Mouse (Mus musculus): ENCODE results near the gene Gm39566. TPM values are rescaled to one million over a fixed set of nuclear protein-coding genes. Genes with fewer than 3 reads are reported as not detected.
"Not testable (repeated sequence)": the region's sequence is repeated elsewhere in the genome, so short reads cannot be mapped to it uniquely, and the experiment has no call there.

The Gm39566 gene
- not detected in 2 replicates for polyA plus RNA-seq (2016; fragmentation: Nextera tagmentation; extraction: Ambion mirVana)

DNA sequence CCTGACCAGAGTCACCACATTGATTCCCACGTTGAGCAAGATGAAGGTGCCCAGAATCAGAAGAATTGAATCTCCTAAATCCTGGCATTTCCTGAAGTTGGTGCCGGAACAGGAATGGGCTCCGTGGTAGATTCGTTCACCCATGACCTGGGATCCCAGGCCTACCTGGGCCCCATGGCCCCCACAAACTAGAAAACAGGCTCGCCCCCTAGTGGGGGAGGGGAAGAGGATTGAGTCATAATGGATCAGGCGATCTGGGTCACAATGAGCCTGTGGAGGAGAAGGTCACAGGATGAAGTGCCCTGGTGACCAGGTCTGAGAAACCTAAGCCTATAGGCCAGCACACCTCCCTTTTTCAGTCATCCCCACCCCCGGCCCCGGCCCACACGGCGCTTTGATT lies at the start of gene Gm39566:
Gene Gm39566, minus strand, starts transcription at position 144 of the 400 bp plus-strand sequence.
- Histone ChIP-seq H3K27ac (no peak within 1 kb of the TSS), H3K4me3 (no peak within 1 kb of the TSS), H3K4me1 (no peaks in the 10 kb centered on the region), H3K9me3 (peaks cover 19% of the 10 kb centered on the region), H3K27me3 (ENCODE audit: poor library complexity, severe bottlenecking) (no peaks in the 10 kb centered on the region), H3K36me3 (replicated peaks) (no peaks in the 10 kb centered on the region)
- DNase-seq (ENCODE audit: extremely low spot score, low spot score) = no peak
- 65% methylated on average over 10 of the region's 10 CpGs for WGBS

GRCm38 (mm10) chr11:69864138-69864860 lies 49.2 kb upstream of the Gm39566 start:
- peaks cover 3% of the 10 kb centered on the region; the same call in 1 of the 2 replicates for H3K4me1 ChIP-seq
- WGBS = 65% methylated on average over 8 of the region's 8 CpGs
- peak overlapping the region; percentile 3; the same call in 1 of the 2 replicates for H3K27ac ChIP-seq

DNA sequence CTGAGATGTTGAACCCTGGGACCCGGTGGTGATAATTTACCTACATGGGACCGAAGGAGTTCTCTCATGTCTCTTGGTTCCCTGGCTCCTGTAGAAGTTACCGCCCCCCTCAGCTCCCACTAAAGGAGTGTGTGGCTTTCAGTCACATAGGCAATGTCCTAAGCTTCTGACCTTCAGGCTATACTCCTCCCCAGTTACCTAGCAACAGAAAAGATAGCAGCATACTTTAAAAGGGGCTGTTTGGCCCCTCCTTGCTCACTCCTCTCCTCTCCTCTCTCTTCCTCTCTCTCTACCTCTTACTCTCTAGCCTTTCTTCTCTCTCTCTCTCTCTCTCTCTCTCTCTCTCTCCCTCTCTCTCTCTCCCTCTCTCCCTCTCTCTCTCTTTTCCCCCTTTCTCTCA lies 48.6 kb upstream of the Gm39566 start:
- DNase-seq (ENCODE audit: extremely low spot score, low spot score); H3K27ac ChIP-seq; H3K9me3 ChIP-seq; H3K4me1 ChIP-seq; H3K36me3 ChIP-seq (replicated peaks); H3K4me3 ChIP-seq: not testable (repeated sequence)
- peaks cover 17% of the 10 kb centered on the region for H3K27me3 ChIP-seq (ENCODE audit: poor library complexity, severe bottlenecking)
- 85% methylated on average over 3 of the region's 3 CpGs for WGBS

More at GRCm38 (mm10) chr11:69864138-69864860, 49.2 kb upstream of the Gm39566 start:
- Histone ChIP-seq H3K4me3 (no peak overlapping the region), H3K9me3 (no peaks in the 10 kb centered on the region), H3K27me3 (ENCODE audit: poor library complexity, severe bottlenecking) (peaks cover 11% of the 10 kb centered on the region), H3K36me3 (replicated peaks) (no peaks in the 10 kb centered on the region)
- DNase-seq (ENCODE audit: extremely low spot score, low spot score) = no peak

DNA sequence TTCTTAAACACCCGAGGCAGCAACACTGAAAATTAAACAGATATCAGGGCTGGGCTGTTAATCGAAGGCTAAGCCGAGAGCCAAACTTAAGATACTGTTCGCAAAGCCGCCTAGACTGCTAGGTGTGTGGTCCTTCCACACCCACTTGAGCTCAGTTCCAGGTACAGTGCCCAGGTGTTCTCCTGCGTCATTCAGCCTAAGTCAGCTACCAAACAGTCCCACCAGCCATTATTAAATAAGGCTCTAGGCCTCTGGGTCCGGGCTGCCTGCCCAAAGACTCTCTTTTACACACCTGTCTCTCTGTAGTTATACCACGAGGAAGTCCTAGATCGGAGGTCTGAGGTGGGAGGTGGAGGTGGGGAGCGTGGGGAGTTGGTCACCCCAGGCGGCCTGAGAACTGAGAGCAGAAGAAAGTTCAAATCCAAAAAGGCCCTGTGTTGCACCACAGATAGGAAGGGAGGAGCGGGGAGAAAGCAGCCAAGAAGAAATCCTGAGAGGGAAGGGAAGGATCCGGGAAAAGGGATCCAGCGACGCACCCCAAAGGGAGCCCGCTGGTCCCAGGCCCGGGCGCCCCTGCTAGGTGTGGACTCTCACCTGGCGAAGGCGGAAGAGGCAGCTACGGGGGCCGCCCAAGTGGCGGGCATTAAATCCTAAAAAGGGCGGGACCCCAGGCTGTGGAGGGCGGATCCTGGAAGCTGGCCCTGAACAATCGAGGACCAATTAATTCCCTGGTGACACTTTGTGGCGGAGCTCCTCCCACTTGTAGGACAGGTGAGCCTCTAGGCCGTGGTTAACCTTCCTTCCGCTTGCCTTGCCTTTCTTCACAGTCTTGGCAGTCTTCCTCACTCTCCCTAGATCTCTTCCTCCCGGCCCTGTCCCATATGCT lies 43.3 kb upstream of the Gm39566 start, which contains the start of gene Tnk1:
Gene Tnk1, minus strand, starts transcription at position 618 of the 886 bp plus-strand sequence.
- Histone ChIP-seq H3K4me3 (peak within 1 kb of the TSS; percentile 33), H3K27me3 (ENCODE audit: poor library complexity, severe bottlenecking) (peaks cover 50% of the 10 kb centered on the region), H3K9me3 (no peaks in the 10 kb centered on the region), H3K4me1 (peaks cover 26% of the 10 kb centered on the region), H3K27ac (peak within 1 kb of the TSS; percentile 35; the same call in 1 of the 2 replicates), H3K36me3 (replicated peaks) (no peaks in the 10 kb centered on the region)
- no peak for DNase-seq (ENCODE audit: extremely low spot score, low spot score)
- 17% methylated on average over 30 of the region's 30 CpGs for WGBS

DNA sequence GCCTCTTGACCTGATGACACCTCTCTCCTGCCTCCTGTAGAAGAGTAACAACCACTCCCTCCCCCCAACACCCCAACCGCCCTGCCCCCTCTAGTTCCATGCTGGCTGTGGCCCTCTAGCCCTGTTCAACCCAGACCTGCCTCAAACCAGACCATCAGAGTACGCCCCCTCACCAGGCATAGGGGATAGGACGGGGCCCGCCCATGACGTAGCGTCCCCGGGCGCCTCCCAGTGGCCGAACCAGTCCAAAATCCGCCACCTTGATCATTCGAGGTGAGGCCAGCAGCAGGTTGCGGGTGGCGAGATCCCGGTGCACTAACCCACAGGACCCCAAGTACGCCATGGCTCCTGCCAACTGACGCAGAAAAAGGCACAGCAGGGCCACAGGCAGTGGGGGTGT lies 40.2 kb upstream of the Gm39566 start:
- Histone ChIP-seq H3K27me3 (ENCODE audit: poor library complexity, severe bottlenecking) (peaks cover 49% of the 10 kb centered on the region), H3K9me3 (no peaks in the 10 kb centered on the region), H3K36me3 (replicated peaks) (peaks cover 26% of the 10 kb centered on the region), H3K4me3 (peak overlapping the region; percentile 23), H3K27ac (peak overlapping the region; percentile 72), H3K4me1 (peaks cover 37% of the 10 kb centered on the region)
- peak; percentile 66 for DNase-seq (ENCODE audit: extremely low spot score, low spot score)
- 21% methylated on average over 16 of the region's 16 CpGs for WGBS

DNA sequence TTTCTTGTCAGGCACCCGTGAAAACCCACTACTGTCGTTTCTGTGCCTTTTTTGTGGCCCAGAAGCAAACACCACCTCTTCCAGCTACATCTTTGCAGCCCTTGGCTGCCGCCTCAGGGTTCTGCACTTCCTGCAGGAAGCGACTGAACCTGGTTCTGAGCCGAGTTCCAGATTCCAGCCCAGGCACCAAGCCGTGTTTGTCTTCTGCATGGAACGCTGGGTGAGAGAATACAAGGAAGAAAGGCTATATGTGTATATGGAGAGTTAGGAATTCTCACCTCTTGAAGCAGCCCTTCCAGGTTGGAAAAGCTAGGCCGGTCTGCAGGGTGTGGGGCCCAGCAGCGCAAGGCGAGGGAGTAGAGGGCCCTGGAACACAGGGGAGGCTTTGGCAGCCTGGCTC lies 39.6 kb upstream of the Gm39566 start:
- Histone ChIP-seq H3K4me3 (peak overlapping the region; percentile 23; the same call in 1 of the 2 replicates), H3K9me3 (no peaks in the 10 kb centered on the region), H3K4me1 (peaks cover 39% of the 10 kb centered on the region), H3K27ac (peak overlapping the region; percentile 72), H3K27me3 (ENCODE audit: poor library complexity, severe bottlenecking) (peaks cover 43% of the 10 kb centered on the region), H3K36me3 (replicated peaks) (peaks cover 33% of the 10 kb centered on the region)
- DNase-seq (ENCODE audit: extremely low spot score, low spot score) = no peak
- WGBS = 88% methylated on average over 10 of the region's 10 CpGs

DNA sequence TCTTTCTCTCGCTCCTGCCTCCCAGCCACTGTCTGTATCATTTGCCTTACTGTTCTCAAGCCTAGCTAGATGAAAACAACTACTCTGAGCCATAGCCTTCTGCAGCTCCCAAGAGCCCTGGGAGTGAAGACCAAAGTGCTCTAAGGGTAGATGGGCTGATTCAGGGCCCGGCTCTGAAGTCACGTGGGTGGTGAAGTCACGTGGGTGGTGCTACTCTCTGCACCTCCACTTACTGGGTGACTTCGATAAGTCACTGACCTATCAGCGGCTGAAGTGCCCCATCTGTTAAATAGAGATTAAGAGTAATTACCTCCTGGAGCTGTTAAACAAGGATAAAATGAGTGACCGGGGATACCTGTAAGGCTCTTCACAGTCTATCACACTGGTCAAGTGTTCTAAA lies 38.9 kb upstream of the Gm39566 start:
- peaks cover 40% of the 10 kb centered on the region for H3K36me3 ChIP-seq (replicated peaks)
- peak overlapping the region; percentile 56 for H3K27ac ChIP-seq
- DNase-seq (ENCODE audit: extremely low spot score, low spot score) = no peak
- peaks cover 36% of the 10 kb centered on the region for H3K27me3 ChIP-seq (ENCODE audit: poor library complexity, severe bottlenecking)
- 80% methylated on average over 7 of the region's 7 CpGs for WGBS
- no peaks in the 10 kb centered on the region for H3K9me3 ChIP-seq
- no peak overlapping the region for H3K4me3 ChIP-seq
- H3K4me1 ChIP-seq = peaks cover 39% of the 10 kb centered on the region

GRCm38 (mm10) chr11:69850754-69851153 lies 35.7 kb upstream of the Gm39566 start:
- no peak overlapping the region for H3K27ac ChIP-seq
- no peak overlapping the region for H3K4me3 ChIP-seq
- H3K36me3 ChIP-seq (replicated peaks) = peaks cover 55% of the 10 kb centered on the region
- H3K4me1 ChIP-seq = peaks cover 57% of the 10 kb centered on the region
- peaks cover 3% of the 10 kb centered on the region; the same call in 1 of the 2 replicates for H3K27me3 ChIP-seq (ENCODE audit: poor library complexity, severe bottlenecking)
- 83% methylated on average over 8 of the region's 8 CpGs for WGBS
- no peak for DNase-seq (ENCODE audit: extremely low spot score, low spot score)
- H3K9me3 ChIP-seq = no peaks in the 10 kb centered on the region

DNA sequence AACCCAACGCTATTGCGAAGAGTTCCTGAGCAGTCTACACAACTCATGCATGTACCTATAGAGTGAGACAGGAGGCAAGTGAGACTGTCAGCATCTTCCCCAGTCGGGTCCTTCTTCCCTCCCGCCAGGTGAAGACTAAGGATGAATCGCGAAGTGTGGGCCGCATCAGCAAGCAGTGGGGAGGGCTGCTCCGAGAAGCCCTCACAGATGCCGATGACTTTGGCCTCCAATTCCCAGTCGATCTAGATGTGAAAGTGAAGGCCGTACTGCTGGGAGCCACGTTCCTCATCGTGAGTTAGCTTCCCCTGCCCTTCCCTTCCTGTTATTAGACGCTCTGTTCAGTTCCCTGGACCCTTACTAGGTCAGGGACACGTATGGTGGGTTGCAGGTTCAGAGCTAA lies 34.8 kb upstream of the Gm39566 start:
- 92% methylated on average over 15 of the region's 15 CpGs for WGBS
- H3K36me3 ChIP-seq (replicated peaks) = peaks cover 55% of the 10 kb centered on the region
- DNase-seq (ENCODE audit: extremely low spot score, low spot score) = no peak
- H3K4me3 ChIP-seq = no peak overlapping the region
- no peak overlapping the region for H3K27ac ChIP-seq
- H3K4me1 ChIP-seq = peaks cover 56% of the 10 kb centered on the region
- H3K27me3 ChIP-seq (ENCODE audit: poor library complexity, severe bottlenecking) = no peaks in the 10 kb centered on the region
- no peaks in the 10 kb centered on the region for H3K9me3 ChIP-seq

GRCm38 (mm10) chr11:69849128-69849527 lies 34.0 kb upstream of the Gm39566 start:
- WGBS = 88% methylated on average over 9 of the region's 9 CpGs
- H3K4me1 ChIP-seq = peaks cover 56% of the 10 kb centered on the region
- H3K27me3 ChIP-seq (ENCODE audit: poor library complexity, severe bottlenecking) = no peaks in the 10 kb centered on the region
- DNase-seq (ENCODE audit: extremely low spot score, low spot score) = no peak
- no peaks in the 10 kb centered on the region for H3K9me3 ChIP-seq
- no peak overlapping the region for H3K27ac ChIP-seq
- peaks cover 55% of the 10 kb centered on the region for H3K36me3 ChIP-seq (replicated peaks)
- no peak overlapping the region for H3K4me3 ChIP-seq

DNA sequence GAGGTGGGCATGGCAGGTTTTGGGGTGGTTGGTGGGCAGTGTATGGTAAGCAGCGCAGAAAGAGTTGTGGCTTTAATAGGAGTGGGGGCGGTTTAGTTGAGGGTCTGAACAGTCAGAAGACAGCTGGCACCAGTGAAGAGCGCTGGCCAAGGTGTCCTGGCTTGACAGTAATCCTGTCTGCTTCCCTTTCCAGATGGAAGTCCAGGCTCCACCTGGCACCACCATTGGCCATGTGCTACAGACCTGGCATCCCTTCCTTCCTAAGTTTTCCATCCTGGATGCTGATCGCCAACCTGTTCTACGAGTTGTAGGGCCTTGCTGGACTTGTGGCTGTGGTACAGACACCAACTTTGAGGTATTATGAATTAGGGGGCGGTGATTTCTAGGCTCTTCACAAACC lies 32.9 kb upstream of the Gm39566 start:
- Histone ChIP-seq H3K36me3 (replicated peaks) (peaks cover 55% of the 10 kb centered on the region), H3K9me3 (no peaks in the 10 kb centered on the region), H3K4me3 (peak overlapping the region; percentile 82; the same call in 1 of the 2 replicates), H3K4me1 (peaks cover 45% of the 10 kb centered on the region), H3K27me3 (ENCODE audit: poor library complexity, severe bottlenecking) (no peaks in the 10 kb centered on the region), H3K27ac (peak overlapping the region; percentile 97; the same call in 1 of the 2 replicates)
- no peak for DNase-seq (ENCODE audit: extremely low spot score, low spot score)
- 96% methylated on average over 6 of the region's 6 CpGs for WGBS

GRCm38 (mm10) chr11:69846738-69847688 lies 31.9 kb upstream of the Gm39566 start:
- Histone ChIP-seq H3K9me3 (no peaks in the 10 kb centered on the region), H3K4me1 (peaks cover 43% of the 10 kb centered on the region), H3K36me3 (replicated peaks) (peaks cover 45% of the 10 kb centered on the region), H3K4me3 (peak overlapping the region; percentile 82), H3K27me3 (ENCODE audit: poor library complexity, severe bottlenecking) (no peaks in the 10 kb centered on the region), H3K27ac (peak overlapping the region; percentile 97)
- DNase-seq (ENCODE audit: extremely low spot score, low spot score) = no peak
- 11% methylated on average over 37 of the region's 37 CpGs for WGBS
